Mouse (Mus musculus): ENCODE data around the gene Slc25a45.

- no peak for TF ChIP-seq POLR2A (IDR thresholded peaks at IDR 0.05; ENCODE audit: insufficient read depth, low read depth, low read length)
- no peak for TF ChIP-seq CTCF (IDR thresholded peaks at IDR 0.05; ENCODE audit: insufficient read depth, low read depth, low read length)
Observed at GRCm38 (mm10) chr19:5927026-5927425, 49.4 kb downstream of the Slc25a45 start.
